Mouse (Mus musculus) CH12.LX (cell line): Measurements from ENCODE around the gene Gm8439.

Source experiments
- CTCF ChIP-seq, 2 experiments: IDR thresholded peaks in 1 of 2; conservative IDR thresholded peaks in 1 of 2; 2 replicates each; pipeline ENCODE4 v1.5.1; 2011 to 2012; ENCODE audit warnings: low read depth in 2 of 2, low read length in 2 of 2, improper control_type of control experiment in 1 of 2, inconsistent platforms in 1 of 2, mild to moderate bottlenecking in 1 of 2, moderate library complexity in 1 of 2
- ELF1 ChIP-seq: IDR thresholded peaks from 2 replicates; pipeline ENCODE4 v1.6.1; 2014; ENCODE audit warnings: low read depth, mild to moderate bottlenecking, inconsistent platforms, low read length, improper control_type of control experiment
- EP300 ChIP-seq: IDR thresholded peaks from 2 replicates; pipeline ENCODE4 v1.6.1; 2011; ENCODE audit warnings: low read length, improper control_type of control experiment
- JUND ChIP-seq: conservative IDR thresholded peaks from 2 replicates; pipeline ENCODE4 v1.6.1; 2011; ENCODE audit warnings: low read depth, low read length, improper control_type of control experiment
- MAFK ChIP-seq: IDR thresholded peaks from 2 replicates; pipeline ENCODE4 v1.6.1; 2011; ENCODE audit warnings: low read length, improper control_type of control experiment; ENCODE audit not compliant: insufficient replicate concordance
- MAZ ChIP-seq: IDR thresholded peaks from 2 replicates; pipeline ENCODE4 v1.6.1; 2012; ENCODE audit warnings: low read depth, mild to moderate bottlenecking, inconsistent platforms, low read length, improper control_type of control experiment, moderate library complexity
- POLR2A ChIP-seq: IDR thresholded peaks from 2 replicates; pipeline ENCODE4 v1.6.1; 2011; ENCODE audit warnings: low read depth, mild to moderate bottlenecking, improper control_type of control experiment, low read length
- POLR2AphosphoS2 ChIP-seq: IDR thresholded peaks from 2 replicates; pipeline ENCODE4 v1.6.1; 2011; ENCODE audit warnings: low read depth, low read length, improper control_type of control experiment
- TCF12 ChIP-seq: IDR thresholded peaks from 2 replicates; pipeline ENCODE4 v1.6.1; 2014; ENCODE audit warnings: low read depth, mild to moderate bottlenecking, inconsistent platforms, low read length, improper control_type of control experiment
- UBTF ChIP-seq: IDR thresholded peaks from 2 replicates; pipeline ENCODE4 v1.6.1; 2012; ENCODE audit warnings: low read depth, mild to moderate bottlenecking, inconsistent platforms, low read length, improper control_type of control experiment, moderate library complexity
- ZC3H11A ChIP-seq: IDR thresholded peaks from 2 replicates; pipeline ENCODE4 v1.6.1; 2012; ENCODE audit warnings: low read depth, mild to moderate bottlenecking, inconsistent platforms, low read length, improper control_type of control experiment
- ZKSCAN1 ChIP-seq: IDR thresholded peaks from 2 replicates; pipeline ENCODE4 v1.6.1; 2012; ENCODE audit warnings: low read depth, inconsistent platforms, low read length, improper control_type of control experiment, borderline replicate concordance
- ZNF384 ChIP-seq: IDR thresholded peaks from 2 replicates; pipeline ENCODE4 v1.6.1; 2012; ENCODE audit warnings: low read depth, low read length, improper control_type of control experiment, inconsistent platforms

DNA sequence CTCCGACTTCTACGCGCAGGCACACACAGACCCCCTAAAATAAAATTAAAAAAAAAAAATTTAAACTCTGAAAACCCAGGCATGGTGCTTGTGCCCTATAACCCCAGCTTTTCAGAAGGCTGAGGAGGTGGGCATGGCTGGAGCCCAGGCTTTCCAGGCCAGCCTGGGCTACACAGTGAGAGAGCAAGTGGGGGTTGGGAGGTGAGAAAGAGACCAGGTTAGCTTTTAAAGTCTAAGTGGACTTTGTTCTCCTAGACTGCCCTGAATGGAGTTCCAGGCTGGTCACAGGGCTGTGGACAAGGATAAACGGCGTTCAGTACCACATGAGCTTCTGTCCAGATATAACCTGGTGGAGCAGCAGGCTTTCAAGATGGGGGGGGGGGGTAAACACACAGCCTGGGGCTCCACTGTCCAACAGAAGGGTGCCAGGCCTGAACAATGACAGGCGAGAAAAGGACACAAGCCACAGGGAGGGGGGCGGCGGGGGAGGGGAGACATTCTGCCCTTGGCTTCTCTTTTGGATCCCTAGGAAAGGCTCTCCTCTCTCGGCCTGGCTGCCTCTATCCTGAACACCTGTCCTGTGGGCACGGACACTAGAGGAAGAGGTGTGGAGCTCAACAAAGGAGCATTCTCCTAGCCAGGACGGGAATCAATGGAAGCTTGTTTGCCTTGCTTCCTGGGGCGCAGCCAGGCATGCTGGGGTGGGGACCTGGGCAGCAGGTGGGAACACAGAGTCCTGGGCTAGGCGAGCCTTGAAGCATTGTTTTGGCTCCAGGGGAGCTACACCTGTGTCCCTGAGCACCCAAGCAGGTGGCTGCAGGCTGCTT, 27.9 kb downstream of the Gm8439 start:
- TF ChIP-seq CTCF (conservative IDR thresholded peaks at IDR 0.05 in 1 of 2, IDR thresholded peaks at IDR 0.05 in 1 of 2; ENCODE audit: low read depth in 2 of 2, low read length in 2 of 2) (no peak), TCF12 (no peak), POLR2A (no peak), JUND (no peak), MAFK (no peak), ELF1 (no peak), POLR2AphosphoS2 (no peak), UBTF (no peak), ZKSCAN1 (no peak), MAZ (no peak), ZNF384 (no peak), ZC3H11A (no peak), EP300 (no peak)
